Mouse (Mus musculus) C2C12 (cell line): ENCODE measurements around the gene Abl2. TPM values are rescaled to one million over a fixed set of nuclear protein-coding genes. Genes with fewer than 3 reads are reported as not detected.

Source experiments
- H3K27me3 ChIP-seq: one replicate; pipeline ENCODE4 v1.6.1; 2011; ENCODE audit not compliant: control insufficient read depth, insufficient read depth, insufficient read length
- H3K36me3 ChIP-seq: one replicate; pipeline ENCODE4 v1.6.1; 2011; ENCODE audit not compliant: control insufficient read depth, insufficient read depth
- H3K4me3 ChIP-seq: one replicate; pipeline ENCODE4 v1.5.1; 2011; ENCODE audit warnings: mild to moderate bottlenecking, control low read depth; ENCODE audit not compliant: poor library complexity, insufficient read depth, severe bottlenecking
- H3K79me2 ChIP-seq: one replicate; pipeline ENCODE4 v1.6.1; 2011; ENCODE audit not compliant: control insufficient read depth, insufficient read depth
- H3K79me3 ChIP-seq: one replicate; pipeline ENCODE4 v1.6.1; 2011; ENCODE audit warnings: low read depth, control low read depth
- H3ac ChIP-seq: one replicate; pipeline ENCODE3; 2011; ENCODE audit warnings: low read depth; ENCODE audit not compliant: control insufficient read depth, insufficient read length
- CEBPB ChIP-seq: IDR thresholded peaks from one replicate; pipeline ENCODE4 v1.6.1; 2011; ENCODE audit warnings: low read depth, mild to moderate bottlenecking, control low read depth, moderate library complexity
- CTCF ChIP-seq: IDR thresholded peaks from one replicate; pipeline ENCODE4 v1.5.1; 2011; ENCODE audit not compliant: control insufficient read depth, insufficient read depth, insufficient read length
- FOSL1 ChIP-seq: IDR thresholded peaks from one replicate; pipeline ENCODE4 v1.8.0; 2011; ENCODE audit warnings: mild to moderate bottlenecking, low read length; ENCODE audit not compliant: poor library complexity, insufficient read depth, severe bottlenecking
- MAX ChIP-seq: IDR thresholded peaks from one replicate; pipeline ENCODE4 v1.6.1; 2011; ENCODE audit warnings: mild to moderate bottlenecking, control low read depth
- MYOD1 ChIP-seq: IDR thresholded peaks from one replicate; pipeline ENCODE4 v1.6.1; 2011; ENCODE audit warnings: low read depth; ENCODE audit not compliant: control insufficient read depth, insufficient read length
- MYOG ChIP-seq: IDR thresholded peaks from one replicate; pipeline ENCODE4 v1.6.1; 2011; ENCODE audit not compliant: control insufficient read depth, insufficient read length; ENCODE audit errors: extremely low read depth
- USF1 ChIP-seq: IDR thresholded peaks from one replicate; pipeline ENCODE4 v1.6.1; 2011; ENCODE audit warnings: low read depth, mild to moderate bottlenecking, control low read depth, moderate library complexity
- polyA plus RNA-seq: library from polyadenylated mRNA; unstranded; fragments of >200 nt; fragmentation: generic; extraction: Trizol; gene quantifications from one replicate; pipeline ENCODE4 v1.2.1, GENCODE M21; 2012; ENCODE audit warnings: missing spikeins

Gene Abl2
- polyA plus RNA-seq, 1 experiment = 17.1 TPM

GRCm38 (mm10) chr1:156533911-156534310, 24.7 kb upstream of the Abl2 start:
- Histone ChIP-seq H3K79me3 (no peaks in the 10 kb centered on the region), H3K27me3 (no peaks in the 10 kb centered on the region), H3K4me3 (no peak overlapping the region), H3ac (no peak overlapping the region), H3K36me3 (no peaks in the 10 kb centered on the region), H3K79me2 (no peaks in the 10 kb centered on the region)
- TF ChIP-seq MYOD1 = no peak
- no peak for TF ChIP-seq MYOG
- no peak for TF ChIP-seq CTCF
- no peak for TF ChIP-seq MAX
- no peak for TF ChIP-seq FOSL1

GRCm38 (mm10) chr1:156537031-156537430, 21.6 kb upstream of the Abl2 start:
- H3K79me2 ChIP-seq = no peaks in the 10 kb centered on the region
- no peak overlapping the region for H3K4me3 ChIP-seq
- no peaks in the 10 kb centered on the region for H3K79me3 ChIP-seq
- no peaks in the 10 kb centered on the region for H3K36me3 ChIP-seq
- TF ChIP-seq MAX (no peak), USF1 (no peak), MYOG (no peak), CTCF (no peak), MYOD1 (no peak), CEBPB (no peak), FOSL1 (no peak)
- H3ac ChIP-seq = no peak overlapping the region
- H3K27me3 ChIP-seq = no peaks in the 10 kb centered on the region

- no peaks in the 10 kb centered on the region for H3K36me3 ChIP-seq
- H3K79me2 ChIP-seq = no peaks in the 10 kb centered on the region
- no peaks in the 10 kb centered on the region for H3K27me3 ChIP-seq
- no peak overlapping the region for H3K4me3 ChIP-seq
- H3ac ChIP-seq = no peak overlapping the region
- TF ChIP-seq MAX = no peak
- no peak for TF ChIP-seq CEBPB
- no peak for TF ChIP-seq CTCF
- TF ChIP-seq MYOG = no peak
- TF ChIP-seq USF1 = no peak
- no peak for TF ChIP-seq MYOD1
- TF ChIP-seq FOSL1 = no peak
- no peaks in the 10 kb centered on the region for H3K79me3 ChIP-seq
These were observed 20.9 kb upstream of the Abl2 start for GRCm38 (mm10) chr1:156537701-156538100.

GRCm38 (mm10) chr1:156538382-156538781, 20.2 kb upstream of the Abl2 start:
- Histone ChIP-seq H3K36me3 (no peaks in the 10 kb centered on the region), H3K4me3 (no peak overlapping the region), H3K79me3 (no peaks in the 10 kb centered on the region), H3K79me2 (no peaks in the 10 kb centered on the region), H3K27me3 (no peaks in the 10 kb centered on the region), H3ac (no peak overlapping the region)
- no peak for TF ChIP-seq USF1

- H3K36me3 ChIP-seq = no peaks in the 10 kb centered on the region
- TF ChIP-seq CEBPB (no peak), CTCF (peak; percentile 11), MYOG (no peak), MAX (no peak)
- no peak overlapping the region for H3ac ChIP-seq
- no peak overlapping the region for H3K4me3 ChIP-seq
- H3K79me3 ChIP-seq = no peaks in the 10 kb centered on the region
- H3K27me3 ChIP-seq = no peaks in the 10 kb centered on the region
- no peaks in the 10 kb centered on the region for H3K79me2 ChIP-seq
These were observed 18.6 kb upstream of the Abl2 start for GRCm38 (mm10) chr1:156539787-156540560.

- Histone ChIP-seq H3K36me3 (no peaks in the 10 kb centered on the region), H3K79me3 (no peaks in the 10 kb centered on the region), H3ac (no peak overlapping the region), H3K27me3 (no peaks in the 10 kb centered on the region), H3K4me3 (no peak overlapping the region), H3K79me2 (no peaks in the 10 kb centered on the region)
- no peak for TF ChIP-seq CTCF
- TF ChIP-seq MYOD1 = no peak
- no peak for TF ChIP-seq CEBPB
These were observed 14.6 kb upstream of the Abl2 start for GRCm38 (mm10) chr1:156543999-156544398.
